Mouse (Mus musculus) neural tube, embryonic 15.5 days (tissue): ENCODE data around the gene E2f1. TPM values are rescaled to one million over a fixed set of nuclear protein-coding genes. Genes with fewer than 3 reads are reported as not detected.

Experiments used
- ATAC-seq: fragments of 200-750 bp; cut with Nextera tagmentation; 2 replicates; pipeline ENCODE4 v1.8.0; 2017; ENCODE audit warnings: mild to moderate bottlenecking, moderate TSS enrichment, moderate library complexity; ENCODE audit not compliant: low FRiP score
- H3K27ac ChIP-seq: fragments of 300-500 bp; sonication (generic); replicated peaks from 2 replicates; pipeline ENCODE4 v1.5.1; 2015; ENCODE audit warnings: mild to moderate bottlenecking, inconsistent platforms
- H3K27me3 ChIP-seq: fragments of 300-500 bp; sonication (generic); replicated peaks from 2 replicates; pipeline ENCODE4 v1.6.1; 2015; ENCODE audit warnings: inconsistent platforms
- H3K36me3 ChIP-seq: fragments of 300-500 bp; sonication (generic); 2 replicates; pipeline ENCODE4 v1.6.1; 2015; ENCODE audit warnings: inconsistent platforms
- H3K4me1 ChIP-seq: fragments of 300-500 bp; sonication (generic); 2 replicates; pipeline ENCODE4 v1.6.1; 2015; ENCODE audit warnings: inconsistent platforms
- H3K4me2 ChIP-seq: fragments of 300-500 bp; sonication (generic); 2 replicates; pipeline ENCODE4 v1.6.1; 2015; ENCODE audit warnings: inconsistent platforms, mild to moderate bottlenecking, moderate library complexity
- H3K4me3 ChIP-seq: fragments of 300-500 bp; sonication (generic); replicated peaks from 2 replicates; pipeline ENCODE4 v1.5.1; 2015; ENCODE audit warnings: mild to moderate bottlenecking, inconsistent platforms
- H3K9ac ChIP-seq: fragments of 300-500 bp; sonication (generic); replicated peaks from 2 replicates; pipeline ENCODE4 v1.6.1; 2015; ENCODE audit warnings: mild to moderate bottlenecking, inconsistent platforms
- H3K9me3 ChIP-seq: fragments of 300-500 bp; sonication (generic); replicated peaks from 2 replicates; pipeline ENCODE4 v1.6.1; 2016; ENCODE audit warnings: inconsistent platforms
- WGBS: fragments of 180-500 bp; shearing (Covaris S2); methylation state at CpG from one replicate; pipeline ENCODE4 v1.1.7; 2015; ENCODE audit warnings: mixed read lengths; 5-methylcytosine and 5-hydroxymethylcytosine counted together
- polyA plus RNA-seq: library from polyadenylated mRNA; unstranded; fragments of >200 nt; fragmentation: Nextera tagmentation; extraction: Ambion mirVana; gene quantifications from 2 replicates; pipeline ENCODE4 v1.2.1, GENCODE M21; 2015

Gene E2f1
- polyA plus RNA-seq, 1 experiment from 2014 or later, result 3.4 TPM

DNA sequence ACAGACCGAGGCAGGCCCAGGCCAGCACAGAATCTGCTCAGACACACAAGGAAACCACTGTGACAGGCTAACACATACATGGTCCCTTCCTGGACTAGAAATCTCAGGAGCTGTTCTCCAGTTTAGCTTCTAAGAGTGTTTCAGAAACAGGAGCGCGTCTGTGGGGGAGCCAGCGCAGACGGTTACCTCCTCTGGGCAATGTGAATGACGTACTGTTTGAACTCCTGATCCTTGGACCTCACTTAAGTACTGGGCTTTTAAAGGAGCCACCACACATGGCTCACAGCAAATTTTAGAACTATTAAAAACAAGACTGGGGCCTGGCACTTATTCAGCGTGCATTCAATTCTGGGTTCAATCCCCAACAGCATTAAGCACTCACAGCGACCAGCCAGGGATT lies 3.1 kb downstream of the E2f1 start:
- ATAC-seq, result no peak
- H3K9ac ChIP-seq, result no peak overlapping the region
- 37% methylated on average over 8 of the region's 8 CpGs for WGBS
- no peak overlapping the region for H3K4me3 ChIP-seq
- no peak overlapping the region for H3K4me2 ChIP-seq
- H3K9me3 ChIP-seq, result no peaks in the 10 kb centered on the region
- no peak overlapping the region for H3K27ac ChIP-seq
- no peaks in the 10 kb centered on the region for H3K27me3 ChIP-seq
- H3K36me3 ChIP-seq, result no peaks in the 10 kb centered on the region
- peaks cover 26% of the 10 kb centered on the region for H3K4me1 ChIP-seq

DNA sequence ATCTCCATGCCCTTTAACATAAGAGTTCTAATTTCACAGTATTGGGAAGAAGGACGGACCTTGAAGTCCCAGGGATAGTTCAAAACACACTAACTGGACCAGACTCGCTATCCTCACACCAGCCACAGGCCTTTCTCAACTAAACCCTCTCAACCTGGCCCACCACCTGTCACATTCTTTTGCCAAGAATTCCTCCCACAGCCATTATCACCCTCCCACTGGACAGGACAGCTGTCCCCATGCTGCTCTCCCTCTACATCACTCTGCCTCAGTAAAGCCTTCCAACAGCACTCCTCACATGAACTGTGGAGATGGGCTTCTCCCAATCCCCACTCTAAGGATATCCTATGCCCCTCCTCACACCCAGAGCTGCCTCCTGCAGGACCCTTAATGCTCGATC lies 4.1 kb downstream of the E2f1 start:
- H3K9ac ChIP-seq, result peak overlapping the region; percentile 26; the same call in 1 of the 2 replicates
- H3K4me3 ChIP-seq, result no peak overlapping the region
- H3K4me2 ChIP-seq, result no peak overlapping the region
- H3K4me1 ChIP-seq, result peaks cover 21% of the 10 kb centered on the region
- ATAC-seq, result no peak
- WGBS, result 65% methylated on average over 3 of the region's 3 CpGs
- H3K27me3 ChIP-seq, result no peaks in the 10 kb centered on the region
- no peaks in the 10 kb centered on the region for H3K36me3 ChIP-seq
- no peaks in the 10 kb centered on the region for H3K9me3 ChIP-seq
- H3K27ac ChIP-seq, result no peak overlapping the region

DNA sequence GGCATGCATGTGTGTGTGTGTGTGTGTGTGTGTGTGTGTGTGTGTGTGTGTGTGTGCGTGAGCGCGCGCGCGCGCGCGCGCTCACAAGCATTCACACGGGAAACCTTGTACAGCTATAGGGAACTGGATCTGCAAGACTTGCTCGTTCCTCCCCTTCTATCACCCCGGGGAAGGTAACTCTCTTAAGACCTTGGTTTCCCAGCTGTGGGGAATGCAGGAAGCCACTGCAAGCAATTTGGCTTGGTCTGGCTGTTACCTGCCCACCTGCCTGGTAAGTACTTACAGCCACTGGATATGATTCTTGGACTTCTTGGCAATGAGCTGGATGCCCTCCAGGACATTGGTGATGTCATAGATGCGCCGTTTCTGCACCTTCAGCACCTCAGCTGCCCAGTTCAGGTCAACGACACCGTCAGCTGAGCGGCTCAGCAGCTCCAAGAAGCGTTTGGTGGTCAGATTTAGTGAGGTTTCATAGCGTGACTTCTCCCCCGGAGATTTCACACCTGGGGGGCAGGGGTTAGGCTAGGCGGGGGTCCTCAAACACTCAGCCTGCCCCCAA lies 6.0 kb downstream of the E2f1 start:
- Histone ChIP-seq H3K27me3 (no peaks in the 10 kb centered on the region), H3K4me3 (no peak overlapping the region), H3K9me3 (no peaks in the 10 kb centered on the region), H3K4me1 (peaks cover 19% of the 10 kb centered on the region), H3K9ac (no peak overlapping the region), H3K36me3 (no peaks in the 10 kb centered on the region), H3K27ac (no peak overlapping the region), H3K4me2 (no peak overlapping the region)
- no peak for ATAC-seq
- WGBS, result 93% methylated on average over 22 of the region's 22 CpGs

DNA sequence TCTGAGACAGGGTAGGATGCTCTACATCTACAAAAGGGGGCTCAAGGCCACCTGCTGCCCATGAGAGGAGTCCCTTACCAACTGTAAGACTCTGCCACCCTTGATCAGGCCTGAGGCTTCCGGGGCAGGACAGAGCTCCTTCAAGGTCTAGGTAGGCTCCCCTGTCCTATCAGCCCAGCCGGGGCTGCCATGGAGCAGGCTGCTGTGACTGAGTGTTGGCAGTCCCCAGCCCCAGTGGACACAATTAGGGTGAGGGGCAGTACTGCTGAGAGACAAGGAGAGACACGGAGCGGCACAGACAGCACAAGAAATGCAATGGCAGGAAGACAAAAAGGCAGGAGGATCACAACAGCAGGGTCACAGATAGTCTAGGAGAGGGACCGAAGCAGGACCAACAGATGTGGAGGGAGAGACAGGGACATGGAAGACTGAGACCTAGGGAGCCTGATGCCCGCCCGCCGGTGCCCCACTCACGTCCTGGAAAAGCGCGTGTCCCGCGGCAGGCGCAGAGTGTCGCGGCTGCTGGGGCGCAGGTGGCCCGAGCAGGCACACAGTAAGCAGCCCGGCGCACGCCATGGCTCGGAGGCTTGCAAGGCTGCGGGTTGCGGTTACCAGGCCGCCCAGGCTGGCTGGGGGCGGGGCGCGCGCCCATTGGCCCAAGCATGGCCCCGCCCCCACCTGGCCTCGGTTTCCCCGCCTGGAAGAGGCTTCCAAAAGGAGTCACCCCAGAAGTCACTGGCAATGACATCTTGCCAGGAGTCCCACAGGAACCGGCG lies 11.2 kb downstream of the E2f1 start, which contains the start of gene Necab3:
Necab3 (minus strand) TSS at position 627 of the 776 bp plus-strand sequence.
- H3K27ac ChIP-seq, result no peak within 1 kb of the TSS
- no peaks in the 10 kb centered on the region for H3K27me3 ChIP-seq
- WGBS, result 3% methylated on average over 32 of the region's 34 CpGs

DNA sequence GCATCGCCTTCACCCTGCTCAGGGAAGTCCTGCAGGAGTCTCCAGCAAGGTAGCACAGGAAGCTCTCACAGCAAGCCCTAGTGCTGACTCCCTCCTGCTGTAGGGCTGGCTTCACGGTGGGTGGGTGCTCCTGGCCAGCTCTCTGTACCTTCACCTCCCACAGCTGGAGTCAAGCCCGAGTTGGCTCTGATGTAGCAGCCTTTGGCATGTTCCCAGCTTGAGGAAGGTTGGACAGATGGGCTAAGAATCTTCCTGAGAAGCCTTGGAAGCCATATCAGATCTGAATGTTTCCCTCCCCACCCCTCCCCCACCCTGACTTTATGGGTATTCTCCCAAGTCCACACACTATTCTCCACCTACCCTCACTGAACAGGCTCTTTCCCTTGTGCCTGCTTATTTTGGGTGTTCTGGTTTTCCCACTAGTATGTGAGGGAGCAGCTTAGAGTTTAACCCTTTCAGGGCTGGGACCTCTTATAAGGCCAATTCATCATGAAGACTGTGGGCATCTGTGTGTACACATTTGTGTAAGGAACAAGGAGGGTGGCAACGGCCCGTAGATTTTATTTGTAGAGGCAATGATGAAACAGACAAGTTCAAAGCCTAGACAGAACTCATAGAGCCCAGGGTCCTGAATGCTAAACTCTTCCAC lies 12.4 kb downstream of the E2f1 start:
- H3K4me1 ChIP-seq, result peaks cover 34% of the 10 kb centered on the region
- no peak for ATAC-seq
- H3K4me2 ChIP-seq, result peak overlapping the region; percentile 84
- no peaks in the 10 kb centered on the region for H3K36me3 ChIP-seq
- H3K9ac ChIP-seq, result no peak overlapping the region
- H3K4me3 ChIP-seq, result no peak overlapping the region
- no peaks in the 10 kb centered on the region for H3K9me3 ChIP-seq
- H3K27ac ChIP-seq, result no peak overlapping the region
- H3K27me3 ChIP-seq, result no peaks in the 10 kb centered on the region
- 57% methylated on average over 5 of the region's 5 CpGs for WGBS

More for the DNA sequence above, 11.2 kb downstream of the E2f1 start, which contains the start of gene Necab3:
- Histone ChIP-seq H3K4me3 (peak within 1 kb of the TSS; percentile 48), H3K9ac (peak within 1 kb of the TSS; percentile 53), H3K4me1 (peaks cover 28% of the 10 kb centered on the region), H3K9me3 (no peaks in the 10 kb centered on the region), H3K36me3 (no peaks in the 10 kb centered on the region), H3K4me2 (peak within 1 kb of the TSS; percentile 84)
- peak; percentile 77 for ATAC-seq

DNA sequence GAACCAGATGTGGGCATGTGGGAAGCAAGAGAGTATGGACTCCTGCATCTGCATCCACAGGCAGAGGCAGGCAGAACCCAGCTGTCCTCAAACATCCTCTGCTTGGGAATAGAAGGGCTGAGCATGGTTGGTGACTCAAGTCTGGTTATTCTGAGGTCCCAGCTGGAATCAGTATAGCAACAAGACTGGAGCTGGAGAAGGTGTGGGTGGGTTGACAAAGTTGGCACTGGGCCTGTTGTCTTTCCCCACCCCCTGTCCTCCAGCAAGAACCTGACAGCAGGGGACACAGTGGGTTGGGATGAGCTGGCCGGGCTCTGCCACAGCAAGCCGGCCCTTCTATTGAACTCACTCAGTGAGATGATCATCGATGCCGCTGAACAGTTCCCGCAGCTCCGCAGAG lies 14.5 kb downstream of the E2f1 start:
- no peak for ATAC-seq
- 79% methylated on average over 6 of the region's 6 CpGs for WGBS
- Histone ChIP-seq H3K4me2 (no peak overlapping the region), H3K9ac (no peak overlapping the region), H3K27me3 (peaks cover 11% of the 10 kb centered on the region), H3K4me3 (no peak overlapping the region), H3K36me3 (no peaks in the 10 kb centered on the region), H3K27ac (no peak overlapping the region), H3K4me1 (peaks cover 43% of the 10 kb centered on the region), H3K9me3 (no peaks in the 10 kb centered on the region)

DNA sequence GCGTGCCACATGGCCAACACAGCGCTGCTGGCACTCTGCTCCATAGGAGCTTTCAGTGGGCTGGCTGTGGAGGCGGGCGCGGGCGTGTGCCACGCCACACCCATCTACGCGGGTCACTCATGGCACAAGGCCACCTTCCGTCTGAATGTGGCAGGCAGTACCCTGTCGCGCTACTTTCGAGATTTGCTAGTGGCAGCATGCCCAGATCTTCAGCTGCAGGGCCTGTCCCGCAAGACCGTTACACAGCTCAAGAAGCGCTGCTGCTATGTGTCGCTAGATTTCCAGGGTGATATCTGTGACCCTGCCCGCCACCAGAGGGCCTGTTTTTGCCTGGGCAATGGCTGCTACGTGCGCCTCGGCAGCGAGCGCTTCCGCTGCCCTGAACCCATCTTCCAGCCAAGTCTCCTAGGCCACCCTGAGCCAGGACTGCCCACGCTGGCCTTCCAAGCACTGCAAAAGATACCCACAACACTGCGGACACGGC lies 17.2 kb downstream of the E2f1 start:
- Histone ChIP-seq H3K36me3 (no peaks in the 10 kb centered on the region), H3K27ac (no peak overlapping the region; the same call in 1 of the 2 replicates), H3K4me2 (peak overlapping the region; percentile 47), H3K9ac (0 out of 2 replicates have a peak overlapping the region, but pooled peaks have one; percentile 18), H3K27me3 (peaks cover 13% of the 10 kb centered on the region), H3K9me3 (no peaks in the 10 kb centered on the region), H3K4me3 (0 out of 2 replicates have a peak overlapping the region, but pooled peaks have one; percentile 2), H3K4me1 (peaks cover 35% of the 10 kb centered on the region)
- WGBS, result 21% methylated on average over 27 of the region's 27 CpGs
- peak; percentile 32; the same call in 1 of the 2 replicates for ATAC-seq

DNA sequence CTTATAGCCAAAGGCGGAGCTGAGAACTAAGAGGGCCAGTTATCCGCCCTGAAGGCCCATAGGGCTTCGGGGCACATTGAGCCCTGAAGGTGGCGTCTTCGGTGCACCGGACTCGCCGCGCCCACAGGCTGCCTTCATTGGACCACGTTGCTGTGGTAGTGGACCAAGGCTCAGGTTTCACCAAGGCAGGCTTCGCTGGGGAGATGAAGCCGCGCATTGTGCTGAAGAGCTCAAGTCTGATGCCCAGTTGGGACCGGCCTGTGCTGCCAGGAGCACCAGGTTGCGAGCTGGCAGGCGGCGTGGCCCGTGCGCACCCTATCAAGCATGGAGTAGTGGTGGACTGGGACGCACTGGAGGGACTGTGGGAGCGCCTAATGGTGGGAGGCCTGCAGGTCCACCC lies 17.8 kb downstream of the E2f1 start:
- Histone ChIP-seq H3K4me2 (peak overlapping the region; percentile 47), H3K27ac (no peak overlapping the region; the same call in 1 of the 2 replicates), H3K36me3 (no peaks in the 10 kb centered on the region), H3K9me3 (no peaks in the 10 kb centered on the region), H3K9ac (0 out of 2 replicates have a peak overlapping the region, but pooled peaks have one; percentile 18), H3K4me3 (0 out of 2 replicates have a peak overlapping the region, but pooled peaks have one; percentile 2), H3K27me3 (peaks cover 13% of the 10 kb centered on the region), H3K4me1 (peaks cover 30% of the 10 kb centered on the region)
- peak; percentile 4; the same call in 1 of the 2 replicates for ATAC-seq
- 43% methylated on average over 21 of the region's 21 CpGs for WGBS

DNA sequence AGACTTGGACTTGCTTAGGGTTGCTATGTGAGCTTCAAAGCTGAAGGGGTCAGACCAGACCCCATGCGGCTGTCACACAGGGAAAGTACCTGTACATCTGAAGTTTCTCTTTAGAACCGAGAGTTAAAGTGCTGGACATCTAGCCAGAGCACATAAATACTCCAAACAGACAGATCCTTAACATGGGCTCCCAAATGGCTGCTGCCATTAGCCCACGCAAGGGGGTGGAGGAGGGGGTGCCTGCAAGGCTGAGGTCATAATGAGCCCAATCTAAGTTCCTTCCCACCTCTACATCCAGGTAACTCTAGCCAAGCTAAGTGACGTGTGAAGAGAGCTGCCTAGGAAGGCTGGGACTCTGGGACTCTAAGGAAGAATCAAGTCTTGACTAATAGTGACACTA lies 18.2 kb downstream of the E2f1 start, which contains the start of gene Actl10:
Actl10 (plus strand) TSS at position 301 of the 400 bp plus-strand sequence.
- Histone ChIP-seq H3K4me1 (peaks cover 29% of the 10 kb centered on the region), H3K4me2 (peak within 1 kb of the TSS; percentile 47), H3K9ac (0 out of 2 replicates have a peak within 1 kb of the TSS, but pooled peaks have one; percentile 18), H3K27ac (no peak within 1 kb of the TSS; the same call in 1 of the 2 replicates), H3K36me3 (no peaks in the 10 kb centered on the region), H3K9me3 (no peaks in the 10 kb centered on the region), H3K27me3 (peaks cover 13% of the 10 kb centered on the region), H3K4me3 (0 out of 2 replicates have a peak within 1 kb of the TSS, but pooled peaks have one; percentile 2)
- WGBS, result 86% methylated on average over 4 of the region's 4 CpGs
- no peak for ATAC-seq

DNA sequence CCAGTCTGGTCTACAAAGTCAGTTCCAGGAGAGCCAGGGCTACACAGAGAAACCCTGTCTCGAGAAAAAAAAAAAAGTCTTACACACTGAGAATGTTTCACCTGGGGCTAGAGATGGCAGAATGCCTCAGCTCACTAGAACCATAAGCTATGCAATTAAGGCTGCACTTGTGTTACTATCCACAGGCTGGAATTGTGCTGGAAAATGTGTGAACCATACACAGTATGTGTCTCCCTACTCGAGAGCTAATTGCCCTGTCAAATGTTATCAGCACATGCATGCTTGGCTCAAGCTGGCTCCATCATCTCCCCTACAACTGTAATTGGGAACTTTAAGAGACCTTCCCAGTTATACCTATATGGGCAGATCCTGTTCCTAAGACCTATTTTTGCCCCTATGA lies 18.8 kb downstream of the E2f1 start:
- no peaks in the 10 kb centered on the region for H3K9me3 ChIP-seq
- H3K27ac ChIP-seq, result no peak overlapping the region
- peaks cover 13% of the 10 kb centered on the region for H3K27me3 ChIP-seq
- no peak overlapping the region for H3K4me3 ChIP-seq
- no peak overlapping the region for H3K4me2 ChIP-seq
- no peak overlapping the region for H3K9ac ChIP-seq
- peaks cover 29% of the 10 kb centered on the region for H3K4me1 ChIP-seq
- no peak for ATAC-seq
- WGBS, result 66% methylated on average over 2 of the region's 2 CpGs
- no peaks in the 10 kb centered on the region for H3K36me3 ChIP-seq

DNA sequence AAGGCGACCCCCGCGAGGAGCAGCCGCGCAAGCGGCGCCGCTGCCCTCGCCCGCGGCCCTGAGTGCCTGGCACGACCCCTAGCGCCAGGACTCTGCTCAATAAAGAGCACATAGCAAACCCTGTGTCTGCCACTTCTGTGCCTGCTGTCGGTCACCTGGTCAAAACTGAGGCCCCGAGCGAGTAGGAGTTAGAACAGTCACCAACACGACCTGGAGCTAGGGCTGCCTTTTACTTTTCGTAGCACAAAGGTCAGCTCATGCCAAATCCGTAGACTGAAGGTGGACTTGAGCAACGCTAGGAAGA lies 19.9 kb downstream of the E2f1 start:
- H3K27me3 ChIP-seq, result peaks cover 13% of the 10 kb centered on the region
- H3K4me1 ChIP-seq, result peaks cover 29% of the 10 kb centered on the region
- H3K9ac ChIP-seq, result peak overlapping the region; percentile 63
- H3K4me3 ChIP-seq, result peak overlapping the region; percentile 50
- no peaks in the 10 kb centered on the region for H3K36me3 ChIP-seq
- H3K9me3 ChIP-seq, result no peaks in the 10 kb centered on the region
- WGBS, result 18% methylated on average over 20 of the region's 20 CpGs
- peak; percentile 21 for ATAC-seq
- peak overlapping the region; percentile 96 for H3K4me2 ChIP-seq
- H3K27ac ChIP-seq, result no peak overlapping the region
